Mouse (Mus musculus) layer of hippocampus, postnatal 25 days (tissue): Measurements from ENCODE around the gene Snrpf. TPM values are rescaled to one million over a fixed set of nuclear protein-coding genes. Genes with fewer than 3 reads are reported as not detected.
"Not testable (repeated sequence)": the region's sequence is repeated elsewhere in the genome, so short reads cannot be mapped to it uniquely, and the experiment has no call there.

Source experiments
- DNase-seq, 2 experiments: peaks; one replicate each; pipeline ENCODE4 v3.0.0; 2022; ENCODE audit warnings: mixed read lengths in 2 of 2, low spot score in 1 of 2; ENCODE audit errors: extremely low spot score in 1 of 2
- total RNA-seq, 2 experiments: library from RNA; stranded (reverse); gene quantifications; 2 replicates each; pipeline ENCODE4 v1.2.3; 2021

Snrpf gene
- total RNA-seq, 2 experiments from 2014 or later: 10.6 to 12.6 TPM

DNA sequence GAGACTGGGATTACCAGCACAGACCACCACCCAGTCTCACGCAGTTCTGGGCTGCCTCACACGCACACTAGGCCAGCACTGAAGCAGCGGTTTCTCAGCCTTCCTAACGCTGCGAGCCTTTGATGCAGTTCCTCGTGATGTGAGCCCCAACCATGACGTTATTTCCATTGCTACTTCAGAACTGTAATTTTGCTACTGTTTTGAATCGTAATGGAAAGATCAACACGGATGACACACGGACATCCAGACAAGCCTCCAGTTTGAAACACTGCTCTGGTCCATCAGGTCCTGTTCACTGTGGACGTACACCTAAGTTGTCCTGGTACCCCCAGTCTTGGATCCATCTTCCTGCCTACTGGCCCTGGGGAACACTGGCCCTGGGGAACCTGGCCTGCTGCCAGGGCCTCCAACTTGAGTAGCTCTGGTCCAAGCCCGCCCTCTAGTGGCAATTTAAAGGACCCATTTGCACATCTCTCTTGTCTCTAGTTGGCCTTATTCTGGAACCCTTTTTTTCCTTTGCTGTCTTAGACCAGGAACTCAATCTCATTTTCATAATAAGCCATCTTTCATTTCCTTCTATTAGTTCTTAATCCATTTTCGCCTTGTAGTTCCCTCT lies 12.1 kb downstream of the Snrpf start:
- DNase-seq: peak; percentile 43 to 76

- DNase-seq: no peak
These were observed 13.5 kb downstream of the Snrpf start for GRCm38 (mm10) chr10:93575960-93576359.

GRCm38 (mm10) chr10:93574966-93575365 lies 14.5 kb downstream of the Snrpf start:
- DNase-seq: no peak

DNA sequence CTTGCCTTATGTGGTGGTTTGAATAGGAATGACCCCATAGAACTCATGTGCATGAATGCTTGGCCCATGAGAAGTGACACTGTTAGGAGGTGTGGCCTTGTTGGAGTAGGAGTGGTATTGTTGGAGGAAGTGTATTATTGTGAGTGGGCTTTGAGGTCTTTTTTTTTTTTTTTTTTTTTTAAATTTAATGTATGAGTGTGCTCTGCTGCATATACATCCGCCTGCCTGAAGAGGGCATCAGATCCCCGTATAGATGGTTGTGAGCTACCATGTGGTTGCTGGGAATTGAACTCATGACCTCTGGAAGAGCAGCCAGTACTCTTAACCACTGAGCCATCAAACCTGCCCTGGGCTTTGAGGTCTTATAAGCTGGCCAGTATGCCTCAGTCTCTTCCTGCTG lies 17.3 kb downstream of the Snrpf start:
- DNase-seq: no peak

GRCm38 (mm10) chr10:93568671-93569070 lies 20.8 kb downstream of the Snrpf start:
- no peak for DNase-seq

DNA sequence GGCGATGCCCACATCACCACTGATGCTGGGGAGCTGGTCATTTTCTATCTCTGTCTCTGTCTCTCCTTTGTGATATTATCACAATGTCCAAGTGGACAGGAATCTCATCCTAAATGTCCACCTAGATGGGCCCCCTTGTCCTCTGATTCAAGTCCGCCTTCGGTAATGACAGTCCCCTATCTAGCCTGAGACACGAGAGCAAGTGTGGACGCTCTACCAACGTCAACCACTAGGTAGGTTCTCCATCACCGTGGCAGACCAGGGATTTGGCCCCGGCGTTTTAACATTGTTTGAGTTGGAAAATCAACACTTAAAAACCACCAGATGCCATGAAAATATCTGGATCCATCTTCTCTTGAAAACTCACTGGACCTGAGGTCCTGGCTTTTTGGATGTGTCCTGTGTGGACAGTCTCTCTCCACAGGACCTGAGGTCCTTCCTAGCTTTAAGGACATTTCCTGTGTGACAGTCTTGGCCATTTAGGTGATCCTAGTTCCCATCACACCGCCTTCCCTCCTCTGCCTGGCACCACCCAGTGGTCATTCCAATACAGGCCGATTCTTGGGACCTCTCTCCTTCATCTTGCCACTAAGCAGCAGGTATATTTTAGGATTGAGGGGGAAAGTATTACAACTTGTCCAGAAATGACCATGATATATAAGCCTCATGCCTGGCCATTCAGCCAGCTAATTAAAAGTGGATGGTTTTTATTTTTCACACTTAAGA lies 21.5 kb downstream of the Snrpf start:
- no peak for DNase-seq

GRCm38 (mm10) chr10:93567066-93567465 lies 22.4 kb downstream of the Snrpf start:
- no peak for DNase-seq

DNA sequence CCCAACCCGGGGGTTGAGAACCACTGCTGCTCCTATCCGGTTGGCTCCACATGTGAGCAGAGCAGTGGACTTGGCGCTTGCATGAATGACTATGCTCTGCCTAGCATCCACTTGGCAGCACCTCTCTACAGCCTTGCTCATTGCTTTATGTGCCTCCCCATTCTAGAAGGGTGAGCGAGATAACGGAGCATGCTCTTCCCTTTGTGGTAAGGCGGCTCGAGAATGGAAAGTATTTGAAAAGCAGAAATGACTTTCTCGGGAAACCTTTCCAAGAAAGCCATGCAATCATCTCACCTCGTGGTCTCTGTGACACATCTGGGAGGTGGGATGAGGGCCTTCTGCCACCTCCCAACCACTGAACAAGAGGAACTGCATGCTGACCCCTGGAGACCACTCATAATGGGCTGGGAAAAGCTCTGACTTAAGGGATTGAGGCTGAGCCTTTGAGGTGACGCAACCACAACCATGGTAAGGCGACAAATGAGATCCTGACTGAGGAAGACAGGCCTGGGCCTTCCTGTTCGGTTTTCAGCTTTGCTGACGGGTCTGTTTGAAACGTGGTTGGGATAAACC lies 24.9 kb downstream of the Snrpf start:
- DNase-seq: no peak

GRCm38 (mm10) chr10:93559786-93560185 lies 29.7 kb downstream of the Snrpf start:
- no peak for DNase-seq

DNA sequence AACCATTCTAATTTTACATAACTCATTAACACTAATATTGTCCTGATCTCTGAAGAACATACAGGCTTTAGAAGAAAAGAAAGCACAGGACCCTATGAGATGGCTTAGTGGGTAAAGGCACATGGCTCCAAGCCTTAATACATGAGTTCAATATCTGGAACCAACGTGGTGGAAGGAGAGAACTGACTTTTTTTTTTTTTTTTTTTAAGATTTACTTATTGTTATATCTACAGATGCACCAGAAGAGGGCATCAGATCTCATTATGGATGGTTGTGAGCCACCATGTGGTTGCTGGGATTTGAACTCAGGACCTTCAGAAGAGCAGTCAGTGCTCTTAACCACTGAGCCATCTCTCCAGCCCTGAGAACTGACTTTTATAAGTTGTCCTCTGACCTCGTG lies 31.5 kb downstream of the Snrpf start:
- not testable (repeated sequence) for DNase-seq

GRCm38 (mm10) chr10:93552596-93552995 lies 36.9 kb downstream of the Snrpf start:
- DNase-seq: no peak

DNA sequence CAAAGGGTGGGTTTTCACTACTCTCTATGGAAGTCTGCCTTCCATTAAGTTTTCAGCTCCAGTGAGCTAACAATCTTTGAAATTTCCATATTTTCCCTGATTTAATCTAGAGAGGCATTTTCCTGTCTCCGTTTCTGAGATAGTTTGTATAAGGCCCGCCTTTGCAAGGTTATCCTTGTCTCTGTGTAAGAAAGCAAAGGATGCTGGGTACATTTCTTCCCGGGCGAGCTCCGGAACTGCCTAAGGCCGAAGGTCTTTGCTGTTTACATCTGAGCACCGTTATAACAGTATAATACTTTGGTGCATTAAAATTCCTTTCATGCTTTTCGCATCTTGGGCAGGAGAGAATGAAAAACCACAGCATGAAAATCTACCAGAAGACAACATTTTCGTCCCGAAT lies 39.7 kb downstream of the Snrpf start:
- no peak for DNase-seq

DNA sequence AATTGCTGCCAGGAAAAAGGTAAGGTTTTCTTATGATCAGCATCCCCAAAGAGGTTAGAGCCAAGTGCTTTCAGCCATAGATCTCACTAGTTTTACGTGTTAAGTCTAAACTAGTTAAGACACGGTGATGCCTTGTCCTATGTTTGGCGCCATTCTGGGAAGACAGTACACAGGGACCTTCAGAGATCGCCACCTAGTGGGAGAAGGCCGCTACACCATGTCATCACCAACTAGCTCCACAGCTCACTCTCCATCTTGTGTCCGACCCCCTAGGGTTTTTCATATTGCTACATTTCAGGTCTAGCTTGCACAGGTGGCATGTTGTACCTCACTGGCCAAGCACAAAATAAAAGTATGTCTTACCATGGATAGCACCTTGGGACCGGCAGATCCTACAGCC lies 40.5 kb downstream of the Snrpf start:
- DNase-seq: peak; percentile 44 to 89

- no peak for DNase-seq
These were observed 41.7 kb downstream of the Snrpf start for GRCm38 (mm10) chr10:93547741-93548270.

DNA sequence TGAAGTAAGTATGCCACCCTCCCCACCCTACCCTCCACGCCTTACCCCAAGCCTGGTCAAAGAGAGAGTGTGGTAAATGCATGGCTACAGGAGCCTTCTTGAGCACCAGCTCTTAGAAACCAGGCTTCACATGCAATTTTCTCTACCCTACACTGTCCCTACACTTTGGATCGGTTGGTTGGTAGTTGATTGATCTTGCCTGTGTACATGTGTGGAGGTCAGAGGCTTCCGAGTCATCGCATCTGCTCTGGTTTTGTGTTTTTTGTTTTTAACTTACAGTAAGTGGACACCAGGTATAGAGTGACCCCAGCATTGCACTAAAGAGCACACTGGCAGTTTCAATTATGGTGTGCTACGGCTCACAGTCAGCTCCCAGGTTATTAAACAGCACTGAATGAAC lies 45.3 kb downstream of the Snrpf start:
- DNase-seq: no peak

- no peak for DNase-seq
These were observed 46.3 kb downstream of the Snrpf start for GRCm38 (mm10) chr10:93543176-93543575.

DNA sequence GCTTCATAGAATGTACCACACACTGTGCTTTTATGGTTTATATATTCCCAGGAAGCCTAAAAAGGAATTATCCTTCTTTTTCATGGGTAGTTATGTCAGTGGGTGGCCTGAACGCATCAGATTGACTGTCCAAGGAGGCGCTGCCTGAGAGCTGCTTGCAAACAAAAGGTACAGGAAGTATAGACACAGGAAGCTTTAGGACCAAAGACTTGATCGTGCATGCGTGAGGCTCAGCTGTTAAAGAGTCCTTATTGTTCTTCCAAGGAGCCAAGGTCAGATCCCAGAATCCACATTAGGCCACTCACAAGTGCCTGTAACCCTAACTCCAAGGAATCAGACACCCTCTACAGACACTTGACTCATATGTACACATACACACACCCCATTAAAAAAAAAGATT lies 47.1 kb downstream of the Snrpf start:
- no peak for DNase-seq

GRCm38 (mm10) chr10:93541585-93541984 lies 47.9 kb downstream of the Snrpf start:
- DNase-seq: no peak

DNA sequence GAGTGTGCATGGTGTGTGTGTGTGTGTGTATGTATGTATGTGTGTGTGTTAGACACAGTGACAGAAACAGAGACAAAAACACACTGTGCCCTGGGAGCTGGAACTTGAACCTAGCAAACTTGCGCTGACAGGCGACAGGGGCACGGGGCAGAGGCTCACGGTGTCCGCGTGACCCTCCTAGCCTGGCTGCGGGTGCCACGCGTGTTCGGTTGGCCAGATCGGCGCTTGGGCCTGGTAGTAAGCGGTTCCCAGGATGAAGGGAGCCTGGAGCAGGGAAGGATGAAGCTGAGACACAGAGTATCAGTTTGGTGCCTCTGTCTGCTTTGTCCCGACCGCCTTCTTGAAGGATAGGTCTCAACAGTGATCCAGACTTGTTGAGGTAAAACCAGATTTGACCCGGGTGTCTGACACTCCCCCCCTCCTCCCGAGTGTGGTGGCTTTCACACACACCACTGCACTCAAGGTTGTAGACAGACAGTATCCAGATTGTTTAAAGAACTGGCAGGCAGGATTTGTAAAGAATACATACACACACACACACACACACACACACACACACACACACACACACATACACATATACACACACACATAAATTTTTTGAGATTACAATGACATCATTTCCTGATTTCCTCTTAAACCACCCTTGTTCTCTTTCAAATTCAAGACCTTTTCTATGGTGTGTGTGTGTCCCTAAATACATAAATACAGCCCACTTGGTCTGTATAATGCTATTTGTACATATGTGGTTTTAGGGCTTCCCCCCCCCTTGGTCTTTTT lies 48.9 kb downstream of the Snrpf start, which contains the start of gene Ccdc38:
Gene Ccdc38 (plus strand): TSS at position 202 of the 780 bp plus-strand sequence.
- no peak for DNase-seq

GRCm38 (mm10) chr10:93539775-93540430 lies 49.6 kb downstream of the Snrpf start, which contains the start of gene Amdhd1:
Gene Amdhd1 (minus strand): TSS chr10:93540033.
- DNase-seq: peak in 1 of 2 experiments; percentile 50
